Mouse (Mus musculus) liver, adult 10 weeks (tissue): Measurements from ENCODE around the gene Ddo. TPM values are rescaled to one million over a fixed set of nuclear protein-coding genes. Genes with fewer than 3 reads are reported as not detected.

Experiments used
- polyA plus RNA-seq: library from polyadenylated mRNA; stranded (reverse); fragments of 350-450 nt; fragmentation: Illumina TruSeq; extraction: RNeasy Lipid Tissue Mini Kit (QIAGEN cat#74804); gene quantifications from one replicate; pipeline ENCODE4 v1.2.3, GENCODE M21; 2014; ENCODE audit warnings: low read depth, low replicate concordance

Ddo gene
- 16.4 TPM for polyA plus RNA-seq

GRCm38 (mm10) chr10:40629656-40630311, at the start of gene Ddo:
Gene Ddo, plus strand, starts transcription at chr10:40630011.

GRCm38 (mm10) chr10:40683092-40683867, 53.5 kb downstream of the Ddo start, which contains the start of gene Mettl24:
Gene Mettl24, plus strand, starts transcription at chr10:40683282.

Other genes starting within 250 kb of the Ddo start
- not detected for gene Slc22a16, start 59.7 kb upstream of the Ddo start, polyA plus RNA-seq
- gene Mettl24, start 53.3 kb downstream of the Ddo start, polyA plus RNA-seq: not detected